Mouse (Mus musculus): ENCODE measurements at regions not wholly inside any gene's neighbourhood (a gene's known extent, or its start where the extent isn't known, plus 50 kb on each side); places are given as distances from the start of the nearest gene placed in this dataset.

DNA sequence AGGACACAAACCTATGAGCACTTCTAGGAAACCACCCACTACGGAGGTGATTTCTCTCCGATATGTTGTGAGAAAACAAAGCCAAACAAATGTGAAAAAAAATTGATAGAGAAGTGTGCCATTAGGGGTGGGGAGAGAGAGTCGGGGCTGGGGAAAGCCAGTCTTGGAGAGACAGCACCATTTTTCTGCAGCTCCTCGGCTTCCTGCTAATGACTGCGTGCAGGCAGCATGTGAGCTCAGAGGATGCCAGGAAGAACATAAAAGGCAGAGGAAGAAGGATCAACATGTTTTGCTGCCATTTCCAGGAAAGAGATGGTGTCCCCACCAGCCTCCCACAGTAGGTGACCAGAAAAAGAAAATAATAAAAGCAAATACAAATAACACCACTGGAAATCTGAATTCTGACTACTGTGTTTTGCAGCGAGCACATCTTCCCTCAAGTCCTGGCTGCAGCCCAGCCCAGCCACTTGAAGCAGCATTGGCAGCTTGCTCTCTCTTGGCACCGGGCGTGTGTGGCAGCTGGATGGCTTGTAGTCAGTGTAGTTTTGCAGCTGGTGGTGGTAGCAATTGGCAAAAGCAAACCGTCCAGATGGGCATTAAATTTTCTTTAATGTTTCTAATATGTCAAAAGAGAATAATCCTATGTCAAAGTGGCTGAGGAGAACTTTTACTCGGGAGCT lies 152.9 kb upstream of the 1700066M21Rik start:
- Histone ChIP-seq H3K27me3 (ENCODE audit: control insufficient read depth in 1 of 2, insufficient read depth in 2 of 2, low read length in 2 of 2) (no peaks in the 10 kb centered on the region), H3K27ac (ENCODE audit: control insufficient read depth, low read depth, low read length) (no peak overlapping the region), H3K36me3 (ENCODE audit: control insufficient read depth in 1 of 2, insufficient read depth in 2 of 2, low read length in 2 of 2) (no peaks in the 10 kb centered on the region), H3K9me3 (replicated peaks; ENCODE audit: insufficient read depth, low read length) (no peaks in the 10 kb centered on the region), H3K79me2 (ENCODE audit: control insufficient read depth, insufficient read depth, low read length, poor library complexity) (no peaks in the 10 kb centered on the region), H3K4me3 (ENCODE audit: control insufficient read depth in 1 of 2, insufficient read depth in 1 of 2, low read depth in 2 of 2, low read length in 2 of 2) (no peak overlapping the region), H3K4me1 (ENCODE audit: control insufficient read depth in 1 of 2, insufficient read depth in 2 of 2, low read length in 2 of 2) (no peaks in the 10 kb centered on the region), H3K9ac (ENCODE audit: control insufficient read depth, low read depth, low read length, poor library complexity, severe bottlenecking) (no peak overlapping the region)
- DNase-seq (ENCODE audit: low read depth, low spot score), result no peak
- TF ChIP-seq SIN3A (IDR thresholded peaks at IDR 0.05; ENCODE audit: low read length) (no peak), POLR2AphosphoS5 (IDR thresholded peaks at IDR 0.05; ENCODE audit: borderline replicate concordance, low read depth, low read length) (no peak), CHD1 (IDR thresholded peaks at IDR 0.05; ENCODE audit: low read depth, low read length) (no peak), ZKSCAN1 (IDR thresholded peaks at IDR 0.05; ENCODE audit: low read depth, low read length) (no peak), TCF12 (IDR thresholded peaks at IDR 0.05; ENCODE audit: low read depth, low read length) (no peak), MAFK (IDR thresholded peaks at IDR 0.05; ENCODE audit: borderline replicate concordance, low read depth, low read length) (no peak), BHLHE40 (IDR thresholded peaks at IDR 0.05; ENCODE audit: borderline replicate concordance, low read depth, low read length) (no peak), TAL1 (IDR thresholded peaks at IDR 0.05; ENCODE audit: low read length) (no peak), POLR2AphosphoS2 (IDR thresholded peaks at IDR 0.05; ENCODE audit: low read length) (no peak), MAX (IDR thresholded peaks at IDR 0.05; ENCODE audit: low read length) (no peak), HCFC1 (IDR thresholded peaks at IDR 0.05; ENCODE audit: low read depth, low read length) (no peak), RCOR1 (IDR thresholded peaks at IDR 0.05; ENCODE audit: low read depth, low read length) (no peak), CTCF (IDR thresholded peaks at IDR 0.05 in 2 of 3, conservative IDR thresholded peaks at IDR 0.05 in 1 of 3; ENCODE audit: control insufficient read depth in 1 of 3, insufficient read depth in 1 of 3, low read depth in 2 of 3, low read length in 3 of 3, poor library complexity in 1 of 3, severe bottlenecking in 1 of 3) (no peak), JUND (IDR thresholded peaks at IDR 0.05; ENCODE audit: low read depth, low read length) (no peak), ZNF384 (IDR thresholded peaks at IDR 0.05; ENCODE audit: low read depth, low read length) (no peak)

GRCm38 (mm10) chr1:57243607-57244408 lies 133.6 kb upstream of the 1700066M21Rik start:
- no peaks in the 10 kb centered on the region for H3K27me3 ChIP-seq (ENCODE audit: control insufficient read depth in 1 of 2, insufficient read depth in 2 of 2, low read length in 2 of 2)
- H3K9ac ChIP-seq (ENCODE audit: control insufficient read depth, low read depth, low read length, poor library complexity, severe bottlenecking), result no peak overlapping the region
- H3K79me2 ChIP-seq (ENCODE audit: control insufficient read depth, insufficient read depth, low read length, poor library complexity), result no peaks in the 10 kb centered on the region
- DNase-seq (ENCODE audit: low read depth, low spot score), result no peak
- H3K4me1 ChIP-seq (ENCODE audit: control insufficient read depth in 1 of 2, insufficient read depth in 2 of 2, low read length in 2 of 2), result no peaks in the 10 kb centered on the region
- no peak overlapping the region for H3K4me3 ChIP-seq (ENCODE audit: control insufficient read depth in 1 of 2, insufficient read depth in 1 of 2, low read depth in 2 of 2, low read length in 2 of 2)
- H3K27ac ChIP-seq (ENCODE audit: control insufficient read depth, low read depth, low read length), result no peak overlapping the region
- H3K36me3 ChIP-seq (ENCODE audit: control insufficient read depth in 1 of 2, insufficient read depth in 2 of 2, low read length in 2 of 2), result no peaks in the 10 kb centered on the region
- no peaks in the 10 kb centered on the region for H3K9me3 ChIP-seq (replicated peaks; ENCODE audit: insufficient read depth, low read length)
- TF ChIP-seq TAL1 (IDR thresholded peaks at IDR 0.05; ENCODE audit: low read length) (no peak), MAX (IDR thresholded peaks at IDR 0.05; ENCODE audit: low read length) (no peak), UBTF (IDR thresholded peaks at IDR 0.05; ENCODE audit: borderline replicate concordance, insufficient read depth, low read depth, low read length) (no peak), POLR2AphosphoS2 (IDR thresholded peaks at IDR 0.05; ENCODE audit: low read length) (no peak), MAFK (IDR thresholded peaks at IDR 0.05; ENCODE audit: borderline replicate concordance, low read depth, low read length) (no peak), USF1 (IDR thresholded peaks at IDR 0.05; ENCODE audit: low read depth, low read length) (no peak), ZC3H11A (IDR thresholded peaks at IDR 0.05; ENCODE audit: low read depth, low read length) (no peak)
